Mouse (Mus musculus) thymus, adult 2 months (tissue): ENCODE data around the gene Ric1.

Experiments used
- CTCF ChIP-seq: fragments of 200-500 bp; IDR thresholded peaks from 2 replicates; pipeline ENCODE4 v1.5.1; 2012; ENCODE audit warnings: mild to moderate bottlenecking, control low read depth, low read length, moderate library complexity, borderline replicate concordance; ENCODE audit not compliant: control insufficient read depth, poor library complexity, insufficient read depth; ENCODE audit errors: extremely low read depth
- POLR2A ChIP-seq: fragments of 200-500 bp; IDR thresholded peaks from 2 replicates; pipeline ENCODE4 v1.6.1; 2012; ENCODE audit warnings: mild to moderate bottlenecking, low read length, control low read depth, moderate library complexity; ENCODE audit not compliant: control insufficient read depth, poor library complexity, insufficient read depth; ENCODE audit errors: extremely low read depth

DNA sequence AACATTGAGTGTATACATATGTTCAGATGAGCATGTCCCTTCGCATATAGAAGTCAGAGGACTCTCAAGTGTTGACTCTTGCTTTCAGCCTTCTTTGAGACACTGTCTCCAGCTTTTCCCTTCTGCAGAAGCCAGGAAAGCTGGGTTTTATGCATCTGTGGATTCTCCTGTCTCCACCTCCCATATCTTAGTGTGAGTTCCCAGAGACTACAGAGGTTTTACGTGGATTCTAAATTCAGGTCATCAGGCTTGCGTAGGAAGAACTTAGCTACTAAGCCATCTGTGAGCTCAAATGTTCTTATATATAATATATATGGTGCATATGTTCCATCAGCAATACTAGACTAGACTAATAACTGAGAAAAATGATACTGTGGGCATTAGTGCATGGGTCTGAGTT lies 74.2 kb downstream of the Ric1 start:
- no peak for TF ChIP-seq POLR2A
- no peak for TF ChIP-seq CTCF
